Mouse (Mus musculus) mesoderm, embryonic 11.5 days (tissue): ENCODE data around the gene Jpt1.
"Not testable (repeated sequence)": the region's sequence is repeated elsewhere in the genome, so short reads cannot be mapped to it uniquely, and the experiment has no call there.

Experiments
- DNase-seq: peaks from one replicate; pipeline ENCODE4 v3.0.0-alpha.2; 2012; ENCODE audit warnings: low read depth, low spot score

Gene Jpt1

DNA sequence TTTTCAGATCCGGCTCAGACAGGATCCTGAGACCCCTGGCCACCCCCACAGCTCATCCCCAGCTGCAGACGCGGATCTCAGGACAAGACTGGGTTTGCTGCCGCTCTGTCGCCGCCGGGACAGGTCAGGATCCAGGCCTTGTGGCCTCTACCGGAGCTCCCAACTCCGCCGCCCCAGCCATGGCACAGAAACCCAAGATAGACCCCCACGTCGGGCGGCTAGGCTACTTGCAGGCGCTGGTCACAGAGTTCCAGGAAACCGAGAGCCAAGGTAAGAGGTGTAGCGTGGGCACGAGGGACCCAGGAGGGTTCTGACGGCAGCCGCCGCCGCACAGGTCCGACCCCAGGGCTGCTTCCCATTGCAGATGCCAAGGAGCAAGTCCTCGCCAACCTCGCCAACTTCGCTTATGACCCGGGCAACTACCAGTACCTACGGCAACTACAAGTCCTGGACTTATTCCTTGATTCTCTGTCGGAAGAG lies 38.4 kb downstream of the Jpt1 start:
- no peak for DNase-seq

DNA sequence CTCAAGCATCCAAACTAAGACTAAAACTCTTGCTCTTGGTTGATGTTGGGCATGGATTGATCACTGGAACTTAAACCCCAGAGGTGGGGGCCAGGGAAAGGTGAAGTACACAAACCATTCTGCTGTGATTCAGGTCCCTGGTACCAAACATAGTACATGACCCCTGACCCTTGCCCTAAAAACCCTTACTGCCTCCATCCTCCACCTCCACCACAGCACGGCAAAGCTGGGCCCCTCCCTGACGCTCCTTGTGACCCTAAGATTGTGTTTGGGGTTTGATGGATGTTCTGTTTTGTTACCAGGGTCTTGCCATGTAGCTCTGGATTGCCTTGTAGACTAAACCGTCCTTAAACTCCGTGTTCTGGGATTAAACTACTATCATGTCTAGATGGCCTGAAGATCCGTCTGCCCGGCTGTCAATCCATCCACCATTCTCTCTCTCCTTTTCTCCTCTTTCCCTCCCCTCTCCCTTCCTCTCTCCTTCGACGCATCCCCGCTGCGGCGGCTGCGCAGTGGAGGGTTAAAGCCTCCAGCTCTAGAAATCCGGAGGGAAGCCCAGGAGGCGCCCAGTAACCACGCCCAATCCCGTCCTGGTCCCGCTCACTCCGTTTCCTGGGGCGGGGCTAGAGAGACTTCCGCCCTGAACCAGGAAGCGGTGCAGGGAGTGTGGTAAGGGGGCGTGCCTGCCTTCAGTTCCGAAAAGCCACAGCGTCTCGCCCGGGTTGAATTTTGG lies 39.0 kb downstream of the Jpt1 start, which contains the start of gene Armc7:
Armc7 (plus strand) TSS at position 643 of the 733 bp plus-strand sequence.
- DNase-seq, result peak; percentile 96

DNA sequence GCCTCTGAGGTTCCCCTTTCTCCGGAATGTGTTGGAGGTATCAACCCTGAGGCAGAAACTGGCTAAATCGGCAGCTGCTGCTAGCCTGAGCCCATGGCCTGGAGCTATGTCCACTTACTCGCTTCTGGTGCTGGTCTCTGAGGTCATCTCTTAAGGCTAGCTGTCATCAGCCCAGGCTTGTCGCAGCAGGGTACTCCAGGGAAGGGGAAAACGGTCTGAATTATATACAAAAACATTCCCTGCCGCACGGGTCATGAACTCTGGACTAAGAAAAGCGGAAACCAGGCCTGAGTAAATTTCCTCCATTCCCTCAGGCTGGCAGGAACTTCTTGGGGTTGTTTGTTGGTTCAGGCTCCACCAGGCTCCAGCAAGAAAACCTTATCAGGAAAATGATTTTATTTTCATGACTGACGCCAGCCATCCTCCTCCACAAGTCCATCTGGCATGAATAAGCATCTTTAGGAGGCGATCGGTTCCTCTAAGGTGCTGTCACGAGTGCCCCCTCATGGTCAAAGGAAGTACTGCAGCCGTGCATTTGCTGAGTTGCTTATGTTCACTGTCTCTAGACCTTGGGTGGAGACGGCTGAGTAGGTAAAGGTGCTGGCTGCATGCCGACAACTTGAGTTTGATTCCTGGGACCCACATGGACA lies 40.4 kb downstream of the Jpt1 start:
- peak; percentile 95 for DNase-seq

DNA sequence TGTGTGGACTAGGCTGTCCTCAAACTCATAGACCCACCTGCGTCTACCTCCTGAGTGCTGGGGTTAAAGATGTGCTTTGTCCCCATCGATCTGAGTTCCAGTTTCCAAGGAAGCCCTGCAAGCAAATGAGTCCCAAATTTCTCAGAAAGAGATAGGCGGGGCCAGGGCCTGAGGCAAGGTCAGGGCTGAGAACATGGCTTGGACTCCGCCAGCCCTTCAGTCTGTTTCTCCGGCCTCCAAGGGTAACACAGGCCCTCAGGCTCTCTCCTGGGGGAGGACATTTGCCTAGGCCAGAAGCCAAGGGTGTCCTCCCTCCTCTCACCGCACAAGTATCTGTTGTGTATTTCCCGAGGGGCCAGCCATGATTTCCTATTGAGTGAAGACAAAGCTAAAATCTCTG lies 42.0 kb downstream of the Jpt1 start:
- DNase-seq, result no peak

DNA sequence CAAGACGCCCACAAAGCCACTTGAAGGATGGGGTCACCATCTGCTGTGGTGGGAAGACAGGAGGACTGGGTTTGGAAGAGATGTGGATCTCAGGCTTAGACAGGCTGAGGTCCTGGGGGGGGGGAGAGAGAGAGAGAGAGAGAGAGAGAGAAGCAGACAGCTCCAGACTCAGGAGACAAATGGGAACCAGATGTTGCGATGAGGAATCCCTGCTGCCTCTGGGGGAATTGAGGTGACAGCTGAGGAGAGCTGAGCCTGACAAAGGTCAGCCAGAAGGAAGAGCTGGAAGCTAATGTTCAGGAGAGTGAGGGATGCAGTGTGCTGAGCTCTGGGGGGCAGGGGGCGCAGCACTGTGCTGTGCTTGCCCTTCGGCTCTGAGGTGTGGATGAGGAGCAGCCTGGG lies 47.0 kb downstream of the Jpt1 start:
- DNase-seq, result peak; percentile 89

DNA sequence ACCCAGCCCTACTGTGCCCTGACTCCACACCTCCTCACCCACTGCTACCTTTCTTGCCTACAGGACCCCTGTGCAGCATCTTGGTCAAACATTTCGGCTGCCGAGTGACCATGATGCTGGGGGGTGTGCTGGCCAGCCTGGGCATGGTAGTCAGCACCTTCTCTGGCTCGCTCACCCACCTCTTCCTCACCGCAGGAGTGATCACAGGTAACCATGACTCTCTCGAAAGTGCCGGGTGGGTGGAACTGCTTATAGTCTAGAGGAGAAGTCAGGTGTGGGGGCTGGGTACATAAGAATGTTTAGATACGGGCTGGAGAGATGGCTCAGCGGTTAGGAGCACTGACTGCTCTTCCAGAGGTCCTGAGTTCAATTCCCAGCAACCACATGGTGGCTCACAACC lies 49.3 kb downstream of the Jpt1 start:
- DNase-seq, result no peak

DNA sequence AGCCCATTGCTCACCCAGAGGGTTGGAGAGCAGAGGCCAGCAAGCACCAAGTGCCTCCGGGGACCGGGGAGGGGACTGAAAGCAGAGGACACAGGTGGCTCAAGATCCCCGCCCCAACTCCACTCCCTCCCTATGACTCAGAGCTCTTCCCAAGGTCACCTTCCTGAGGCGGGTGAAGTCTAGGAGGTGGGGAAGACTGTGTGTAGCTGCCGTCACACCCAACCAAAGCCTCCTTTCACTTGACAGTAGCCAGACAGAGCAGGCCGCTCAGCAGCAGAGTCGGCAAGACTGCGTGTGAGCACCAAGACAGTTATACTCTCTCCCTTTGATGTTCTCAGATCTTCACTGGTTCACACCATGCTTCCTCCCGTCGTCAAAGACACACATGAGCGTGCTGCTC lies 50.8 kb downstream of the Jpt1 start:
- no peak for DNase-seq

DNA sequence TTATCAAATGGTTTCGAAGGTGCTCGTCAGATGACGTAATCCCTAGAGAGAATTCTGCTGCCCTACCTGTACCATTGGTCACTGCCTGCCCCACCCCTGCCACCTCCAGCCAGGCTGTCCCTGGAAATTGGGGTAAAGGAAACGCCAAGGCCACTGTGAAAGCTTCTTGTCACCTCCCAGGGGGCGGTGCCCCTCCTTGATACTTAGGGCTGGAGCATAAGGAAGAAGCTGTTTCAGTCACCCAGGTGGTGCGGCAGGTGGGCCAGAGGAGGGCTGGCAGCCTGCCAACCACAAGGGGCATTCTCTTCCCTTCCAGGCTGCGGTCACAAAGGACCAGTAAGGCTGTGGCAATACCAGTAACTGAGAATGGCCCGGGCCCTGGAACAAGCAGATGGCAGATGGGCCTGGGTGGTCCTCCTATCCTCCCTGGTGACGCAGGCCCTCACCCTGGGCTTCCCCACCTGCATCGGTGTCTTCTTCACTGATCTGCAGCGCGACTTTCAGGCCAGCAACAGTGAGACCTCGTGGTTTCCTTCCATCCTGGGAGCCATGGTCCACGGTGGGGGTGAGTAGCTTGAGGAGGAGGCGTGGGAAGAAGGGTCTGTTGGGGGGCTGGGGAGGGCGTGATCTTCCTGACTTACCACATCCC lies 51.8 kb downstream of the Jpt1 start, which contains the start of gene Slc16a5:
Slc16a5 (plus strand) TSS at position 232 of the 649 bp plus-strand sequence.
- DNase-seq, result no peak

DNA sequence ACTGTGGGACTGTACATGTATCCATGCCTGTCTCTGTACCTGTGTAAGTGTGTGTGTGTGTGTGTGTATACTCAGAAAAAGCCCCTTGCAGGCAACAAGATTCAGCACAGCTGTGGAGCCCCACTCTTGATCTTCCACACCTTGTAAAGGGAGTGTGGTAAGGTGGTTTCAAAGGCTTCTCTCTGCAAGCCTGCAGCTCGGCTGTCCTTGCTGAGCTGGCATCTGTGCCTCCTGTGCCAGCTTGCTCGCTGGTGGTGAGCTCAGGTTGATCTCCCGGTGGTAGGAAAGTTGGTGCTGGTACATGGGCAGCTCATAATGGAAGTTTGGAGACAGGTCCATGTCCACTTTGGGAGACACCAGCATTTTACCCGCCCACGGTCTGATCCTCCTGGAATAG lies 52.3 kb downstream of the Jpt1 start:
- no peak for DNase-seq

DNA sequence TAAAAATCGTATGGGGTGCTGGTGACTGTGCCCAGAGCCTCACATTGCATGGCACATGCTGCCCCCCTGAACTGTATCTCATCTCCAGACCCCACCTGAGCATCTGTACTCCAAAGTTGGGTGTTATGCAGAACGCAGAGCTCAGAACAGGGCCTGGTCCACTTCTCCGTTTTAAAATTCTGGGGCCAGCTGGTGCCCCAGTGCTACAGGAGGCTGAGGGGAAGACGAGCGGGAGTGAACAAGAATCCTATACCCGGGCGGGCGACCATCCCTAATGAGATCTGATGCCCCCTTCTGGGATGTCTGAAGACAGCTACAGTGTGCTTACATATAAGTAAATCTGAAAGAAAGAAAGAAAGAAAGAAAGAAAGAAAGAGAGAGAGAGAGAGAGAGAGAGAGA lies 53.2 kb downstream of the Jpt1 start:
- no peak for DNase-seq

DNA sequence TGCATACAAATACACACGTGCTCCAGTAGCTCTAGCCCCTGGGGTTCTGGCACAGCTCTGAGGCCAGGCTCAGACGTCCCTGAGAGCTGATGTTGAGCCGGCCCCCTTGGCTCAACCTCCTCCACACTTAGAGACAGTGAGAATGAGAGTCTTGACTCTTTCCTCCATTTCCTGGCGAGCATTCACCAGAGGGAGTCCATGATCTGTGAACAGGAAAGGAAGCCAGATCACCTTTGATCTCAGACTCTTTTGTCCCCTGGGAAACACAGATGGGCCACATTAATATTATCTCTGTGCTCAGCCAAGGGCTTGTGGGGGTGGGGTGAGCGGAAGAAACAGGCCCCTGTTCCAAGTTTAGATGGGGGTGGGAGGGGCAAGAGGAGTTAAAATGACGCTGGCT lies 56.8 kb downstream of the Jpt1 start:
- DNase-seq, result no peak

DNA sequence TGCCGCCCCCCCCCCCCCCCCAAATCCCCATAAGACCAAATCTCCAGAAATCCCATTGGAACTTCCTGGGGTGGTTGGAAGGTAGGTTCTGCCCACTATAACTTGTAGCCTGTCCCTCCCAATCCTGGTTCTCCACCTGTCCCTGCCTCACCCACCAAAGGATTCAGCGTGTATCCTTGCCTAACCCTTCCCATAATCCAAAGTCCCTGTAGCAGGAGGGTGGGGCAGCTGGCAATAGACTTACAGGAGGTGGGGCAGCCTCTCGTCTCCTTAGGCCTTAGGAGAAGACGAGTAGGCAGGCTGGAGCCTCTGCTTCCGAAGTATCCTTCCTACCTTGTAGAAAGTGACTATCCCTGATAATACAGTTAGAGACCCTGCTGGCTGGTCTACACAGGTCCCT lies 58.0 kb downstream of the Jpt1 start:
- DNase-seq, result no peak

DNA sequence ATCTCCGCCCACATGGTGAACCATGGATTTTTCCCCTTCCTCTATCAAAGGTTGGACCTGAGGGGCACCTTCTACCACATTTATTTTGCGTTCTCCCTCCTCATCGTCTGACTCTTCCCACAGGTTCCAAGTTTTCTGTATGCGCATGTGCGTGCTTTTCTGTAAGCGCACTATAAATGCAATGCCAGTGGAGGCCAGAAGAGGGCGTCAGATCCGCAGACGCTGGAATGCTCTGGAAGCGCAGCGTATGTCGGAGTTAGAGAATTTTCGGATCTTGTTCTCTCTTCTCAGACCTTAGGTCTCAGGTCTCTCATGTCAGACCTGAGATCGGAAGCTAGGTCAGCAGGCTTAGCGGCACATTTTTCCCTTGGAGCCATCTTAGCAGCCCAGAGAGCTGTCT lies 58.6 kb downstream of the Jpt1 start:
- no peak for DNase-seq

DNA sequence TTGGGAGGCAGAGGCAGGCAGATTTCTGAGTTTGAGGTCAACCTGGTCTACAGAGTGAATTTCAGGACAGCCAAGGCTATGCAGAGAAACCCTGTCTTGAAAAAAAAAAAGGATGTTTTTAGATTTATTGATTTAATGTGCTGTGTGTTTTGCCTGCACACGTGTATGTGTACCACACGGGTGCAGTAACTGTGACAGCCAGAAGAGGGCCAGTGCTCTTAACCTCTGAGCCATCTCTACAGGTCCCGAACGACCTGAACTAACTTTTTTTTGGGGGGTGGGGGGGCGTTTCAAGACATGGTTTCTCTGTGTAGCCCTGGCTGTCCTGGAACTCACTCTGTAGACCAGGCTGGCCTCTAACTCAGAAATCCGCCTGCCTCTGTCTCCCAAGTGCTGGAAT lies 59.4 kb downstream of the Jpt1 start:
- not testable (repeated sequence) for DNase-seq

DNA sequence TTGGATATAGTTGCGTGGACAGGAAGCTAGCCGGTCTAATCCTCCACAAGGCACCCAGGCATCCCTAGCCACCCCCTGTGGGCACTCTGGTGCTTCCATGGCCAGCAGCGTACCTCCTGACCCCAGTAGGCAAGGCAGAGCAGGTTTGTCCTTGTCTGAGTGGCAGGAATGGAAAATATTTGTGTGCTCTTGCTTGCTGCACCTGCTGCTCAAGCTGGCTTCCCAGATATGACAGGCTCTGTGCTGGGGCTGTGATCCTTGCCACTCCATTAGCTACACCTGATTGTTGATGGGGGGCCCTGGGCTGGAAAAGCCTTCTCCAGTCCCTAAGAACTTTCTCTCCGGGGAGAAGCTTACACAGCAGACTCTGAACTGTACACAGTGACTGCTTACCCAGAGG lies 60.9 kb downstream of the Jpt1 start:
- DNase-seq, result no peak

DNA sequence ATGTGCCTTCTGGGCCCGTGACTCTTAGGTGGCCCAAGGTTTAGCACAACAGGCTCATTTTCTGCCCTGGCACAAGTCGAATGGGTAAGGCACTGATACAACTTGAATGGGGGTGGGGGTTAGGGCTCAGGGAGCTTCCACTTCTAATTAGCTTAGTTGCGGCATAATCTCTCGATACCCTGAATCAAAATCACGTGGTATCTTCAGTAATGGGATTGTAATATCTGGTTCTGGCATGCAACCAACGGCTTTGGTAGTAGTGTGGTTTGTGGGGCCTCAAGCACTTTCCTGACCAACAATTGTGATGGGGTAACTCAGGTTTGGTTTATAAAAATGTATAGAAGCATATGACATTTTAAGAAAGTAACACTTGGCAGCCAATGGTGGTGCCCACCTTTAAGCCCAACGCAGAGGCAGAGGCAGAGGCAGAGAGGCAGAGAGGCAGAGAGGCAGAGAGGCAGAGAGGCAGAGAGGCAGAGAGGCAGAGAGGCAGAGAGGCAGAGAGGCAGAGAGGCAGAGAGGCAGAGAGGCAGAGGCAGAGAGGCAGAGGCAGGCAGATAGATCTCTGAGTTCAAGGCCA lies 61.8 kb downstream of the Jpt1 start:
- DNase-seq, result no peak

DNA sequence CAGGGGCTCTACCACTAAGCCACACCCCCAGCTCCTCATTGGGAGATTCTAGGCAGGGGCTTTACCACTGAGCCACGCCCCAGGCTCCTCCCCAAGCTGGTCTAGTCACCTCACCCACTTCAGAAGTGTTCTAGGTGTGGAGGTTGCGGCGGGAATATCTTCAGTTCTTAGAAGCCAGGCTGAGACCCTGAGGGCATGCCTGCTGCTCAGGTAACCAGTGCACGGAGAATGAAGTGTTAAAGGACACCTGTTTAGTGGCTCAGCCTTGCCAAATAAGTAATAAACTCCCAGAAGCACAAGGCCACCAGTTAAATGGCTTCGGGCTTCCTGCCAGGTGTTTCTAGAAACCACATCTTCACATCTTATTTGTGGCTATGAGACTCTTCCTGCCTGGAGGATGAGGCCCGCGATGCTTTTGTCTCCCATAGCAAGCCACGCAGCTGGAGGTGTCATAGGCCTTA lies 62.4 kb downstream of the Jpt1 start:
- no peak for DNase-seq

DNA sequence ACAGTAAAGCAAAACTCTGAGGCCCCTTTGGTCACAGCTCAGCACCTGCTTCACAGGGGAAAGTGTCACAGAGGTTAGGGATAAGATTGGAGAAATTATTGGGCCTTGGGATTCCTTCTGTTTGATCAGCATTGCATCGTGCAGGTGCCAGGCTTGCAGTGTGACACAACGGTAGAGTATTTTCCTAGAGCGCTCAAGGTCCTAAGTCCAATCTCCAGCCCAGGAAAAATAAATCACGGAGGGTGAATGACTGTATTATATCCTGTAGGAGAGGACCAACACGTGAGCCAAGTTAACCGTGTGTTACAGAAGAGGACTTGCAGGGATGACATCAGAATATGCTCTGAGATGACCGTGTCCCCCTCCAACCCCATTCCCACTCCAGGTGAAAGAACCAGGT lies 64.0 kb downstream of the Jpt1 start:
- DNase-seq, result no peak

DNA sequence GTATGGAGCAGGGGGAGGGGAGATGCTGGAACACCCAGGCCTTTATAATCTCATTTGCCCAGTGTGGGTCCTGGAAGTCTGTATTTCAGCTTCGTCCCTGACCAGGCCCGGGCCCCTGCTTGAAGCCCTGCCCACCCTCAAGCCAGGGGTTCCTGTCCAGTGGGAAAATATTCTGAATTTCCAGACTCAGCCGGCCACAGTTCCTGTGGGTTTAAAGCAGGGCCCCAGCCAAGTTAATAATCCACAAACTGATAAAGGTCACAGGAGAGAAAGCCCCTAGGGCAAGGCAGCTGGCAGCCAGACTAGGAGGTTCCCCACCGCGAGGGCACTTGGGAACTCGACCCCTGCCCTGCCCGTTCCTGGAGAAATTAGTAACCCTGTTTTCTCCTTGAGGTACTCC lies 65.2 kb downstream of the Jpt1 start:
- DNase-seq, result no peak

DNA sequence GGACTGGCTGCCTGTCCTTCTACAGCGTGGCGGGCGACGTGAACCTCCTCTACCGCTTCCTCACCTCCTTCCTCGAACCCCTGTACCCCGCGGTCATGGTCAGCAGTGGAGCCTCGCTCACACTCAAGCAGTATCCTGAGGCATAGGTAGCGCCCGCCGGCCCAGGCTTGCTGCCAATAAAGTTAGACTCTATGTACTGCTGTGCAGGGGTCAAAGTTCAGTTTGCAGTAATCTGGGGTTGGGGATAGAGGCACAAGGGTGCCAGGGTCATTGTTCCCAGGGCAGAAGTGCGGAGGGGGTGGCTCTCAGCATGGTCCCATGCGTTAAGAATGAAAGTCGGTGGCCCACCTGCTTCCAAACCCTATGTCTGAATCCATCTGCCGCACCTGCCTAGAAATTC lies 66.1 kb downstream of the Jpt1 start:
- no peak for DNase-seq
